11 mouse cellular contexts compared by ENCODE assay signal in the genomic region with DNA sequence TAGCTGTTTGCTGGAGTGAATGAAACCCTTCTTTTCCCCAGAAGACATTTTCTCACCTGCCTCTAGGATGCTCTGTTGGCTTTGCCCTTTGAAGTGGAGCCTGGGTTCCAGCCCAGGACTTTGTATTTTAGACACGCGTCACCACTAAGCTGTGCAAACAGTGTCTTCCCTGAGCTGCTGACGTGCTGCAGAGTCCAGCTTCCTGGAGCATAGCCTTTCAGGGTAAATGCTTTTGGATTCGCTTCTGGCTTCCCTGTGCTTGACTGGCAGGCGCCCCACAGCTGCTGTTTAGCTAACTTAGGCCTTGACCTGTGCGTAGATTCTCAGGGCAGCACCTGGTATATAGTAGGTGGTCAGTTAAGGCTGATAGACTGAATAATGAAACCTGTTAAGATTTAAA. TPM values are rescaled to one million over a fixed set of nuclear protein-coding genes. Genes with fewer than 3 reads are reported as not detected.
DNase-seq lines count a peak whose midpoint lies in the region; ATAC-seq and TF ChIP-seq lines count a peak whose summit lies in the region.
"Had no signal": no experiment of that assay in that cellular context is flagged by ENCODE, and none has a peak within 500 bp of the region (broad histone marks: within the 10 kb centered on the region; RNA-seq: fewer than 3 reads in every experiment).

No protein-coding gene starts in this region.

- H3K4me1 ChIP-seq in liver, adult 2 months (ENCODE audit: control insufficient read depth, insufficient read depth, low read length): peaks cover 43% of the 10 kb centered on the region
- peaks cover 38% of the 10 kb centered on the region for H3K4me1 ChIP-seq in liver, embryonic 11.5 days (replicated peaks; ENCODE audit: control insufficient read depth, insufficient read depth, low read length)
- no peaks in the 10 kb centered on the region for H3K4me1 ChIP-seq in stomach, embryonic 14.5 days (ENCODE audit: control insufficient read depth, insufficient read depth, low read length)
- H3K4me1 ChIP-seq: embryonic facial prominence, embryonic 13.5 days had no signal

- H3K4me3 ChIP-seq in liver, adult 2 months (ENCODE audit: insufficient read depth, low read depth, low read length): peak overlapping the region; percentile 78
- no peak overlapping the region for H3K4me3 ChIP-seq in liver, embryonic 11.5 days (ENCODE audit: low read depth, low read length)
- no peak overlapping the region for H3K4me3 ChIP-seq in stomach, embryonic 14.5 days (ENCODE audit: low read depth, low read length)
- H3K4me3 ChIP-seq: embryonic facial prominence, embryonic 13.5 days had no signal

- H3K4me2 ChIP-seq in liver, embryonic 11.5 days: no peak overlapping the region
- H3K4me2 ChIP-seq in stomach, embryonic 14.5 days (replicated peaks; ENCODE audit: low read depth, low read length): no peak overlapping the region
- H3K4me2 ChIP-seq: embryonic facial prominence, embryonic 13.5 days had no signal

- TF ChIP-seq CTCF in liver, adult 2 months (IDR thresholded peaks at IDR 0.05; ENCODE audit: low read depth, low read length): no peak

- peaks cover 4% of the 10 kb centered on the region; the same call in 1 of the 2 replicates for H3K79me2 ChIP-seq in liver, adult 2 months (ENCODE audit: control insufficient read depth, insufficient read depth, low read length)

- ATAC-seq in liver, embryonic 11.5 days (replicated peaks; ENCODE audit: low FRiP score): no peak
- ATAC-seq in stomach, embryonic 14.5 days (ENCODE audit: insufficient number of reproducible peaks, insufficient read depth, low FRiP score, low read depth): 0 out of 2 replicates have a peak, but pooled peaks have one; percentile 10

- H3K27me3 ChIP-seq in liver, adult 2 months (ENCODE audit: control insufficient read depth, insufficient read depth, low read length): no peaks in the 10 kb centered on the region
- no peaks in the 10 kb centered on the region for H3K27me3 ChIP-seq in liver, embryonic 11.5 days (replicated peaks; ENCODE audit: control insufficient read depth, insufficient read depth, low read length)
- H3K27me3 ChIP-seq in stomach, embryonic 14.5 days (ENCODE audit: control insufficient read depth, insufficient read depth, low read length): no peaks in the 10 kb centered on the region
- H3K27me3 ChIP-seq: embryonic facial prominence, embryonic 13.5 days had no signal

- DNase-seq in adrenal gland, adult 2 months: peak; percentile 26
- DNase-seq in adrenal gland, adult 8-10 months: no peak
- peak; percentile 98 for DNase-seq in liver, adult 2 months (ENCODE audit: extremely low read depth, low read depth, low spot score)
- DNase-seq in liver, embryonic 11.5 days (ENCODE audit: low spot score): no peak
- DNase-seq in kidney, postnatal 14 days: peak; percentile 14
- no peak for DNase-seq in urinary bladder, adult 2 months (ENCODE audit: low spot score)
- no peak for DNase-seq in layer of hippocampus, postnatal 25 days (ENCODE audit: extremely low spot score in 1 of 2, low spot score in 1 of 2)
- DNase-seq: layer of hippocampus, postnatal 36 days; thymus, postnatal 14 days had no signal

- H3K36me3 ChIP-seq in liver, adult 2 months (ENCODE audit: control insufficient read depth, insufficient read depth, low read length): no peaks in the 10 kb centered on the region; the same call in 1 of the 2 replicates
- no peaks in the 10 kb centered on the region for H3K36me3 ChIP-seq in liver, embryonic 11.5 days (ENCODE audit: control insufficient read depth, insufficient read depth, low read length)
- no peaks in the 10 kb centered on the region for H3K36me3 ChIP-seq in stomach, embryonic 14.5 days (ENCODE audit: control insufficient read depth, insufficient read depth, low read length)

- WGBS in liver, adult 2 months: 29% methylated on average over 6 of the region's 6 CpGs
- WGBS in liver, embryonic 11.5 days: 77% methylated on average over 6 of the region's 6 CpGs
- WGBS in stomach, embryonic 14.5 days: 66% methylated on average over 6 of the region's 6 CpGs

- H3K9ac ChIP-seq in liver, adult 2 months (ENCODE audit: low read depth, low read length): peak overlapping the region; percentile 96
- no peak overlapping the region for H3K9ac ChIP-seq in liver, embryonic 11.5 days (ENCODE audit: low read depth, low read length)
- H3K9ac ChIP-seq in stomach, embryonic 14.5 days (replicated peaks; ENCODE audit: low read depth, low read length): no peak overlapping the region
- H3K9ac ChIP-seq: embryonic facial prominence, embryonic 13.5 days had no signal

- peak overlapping the region; percentile 98 for H3K27ac ChIP-seq in liver, adult 2 months (replicated peaks; ENCODE audit: insufficient read depth, low read depth, low read length)
- no peak overlapping the region for H3K27ac ChIP-seq in liver, embryonic 11.5 days (ENCODE audit: low read depth, low read length)
- no peak overlapping the region for H3K27ac ChIP-seq in stomach, embryonic 14.5 days (ENCODE audit: low read length)
- H3K27ac ChIP-seq: embryonic facial prominence, embryonic 13.5 days had no signal

- no peak for TF ChIP-seq POLR2A in liver, adult 2 months (IDR thresholded peaks at IDR 0.05; ENCODE audit: extremely low read depth, insufficient read depth, low read length)

- no peaks in the 10 kb centered on the region for H3K9me3 ChIP-seq in liver, embryonic 11.5 days (ENCODE audit: control insufficient read depth, low read length)
- no peaks in the 10 kb centered on the region for H3K9me3 ChIP-seq in stomach, embryonic 14.5 days (ENCODE audit: control insufficient read depth, low read depth, low read length)
- H3K9me3 ChIP-seq: embryonic facial prominence, embryonic 13.5 days had no signal

RNA-seq across cellular contexts. Expression of gene Shld1, which starts 11.7 kb away (rescaled TPM):
- 1 to 10 TPM; 6.6 to 8.0 TPM for total RNA-seq in adrenal gland, adult 2 months (2021)
- 10.1 and 10.3 TPM in 2 replicates for polyA plus RNA-seq in adrenal gland, adult 2 months (2012; rRNA removed)
- 10 to 100 TPM; 10.7 to 12.1 (median 11.9) TPM for total RNA-seq in adrenal gland, adult 8-10 months (2022)
- 14.1 and 17.1 TPM in 2 replicates for total RNA-seq in liver, adult 2 months (2014; rRNA removed)
- 7.6 and 8.7 TPM in 2 replicates for polyA plus RNA-seq in liver, adult 2 months (2012; rRNA removed)
- polyA plus RNA-seq in liver, embryonic 11.5 days (2014; fragmentation: Nextera tagmentation; extraction: Ambion mirVana): 14.1 and 14.9 TPM in 2 replicates
- 15.5 and 17.1 TPM in 2 replicates for polyA plus RNA-seq in stomach, embryonic 14.5 days (2014; fragmentation: Nextera tagmentation; extraction: Ambion mirVana)
- 14.2 and 14.4 TPM in 2 replicates for polyA plus RNA-seq in urinary bladder, adult 2 months (2012; rRNA removed)
- total RNA-seq in layer of hippocampus, postnatal 25 days (2021): 10 to 100 TPM; 10.8 to 10.9 TPM

Comparison
In these comparisons a context has a peak if more than half of its experiments do, and no peak if none do; other contexts are left out.
1. DNase-seq: peak in adrenal gland, adult 2 months (single experiment), liver, adult 2 months (single experiment) and kidney, postnatal 14 days (single experiment); none in adrenal gland, adult 8-10 months (single experiment), liver, embryonic 11.5 days (single experiment), urinary bladder, adult 2 months (single experiment) and layer of hippocampus, postnatal 25 days (0 of 2).